Mouse (Mus musculus): ENCODE results near the gene Id2. TPM values are rescaled to one million over a fixed set of nuclear protein-coding genes. Genes with fewer than 3 reads are reported as not detected.

Id2 gene
- polyA plus RNA-seq (2015; fragmentation: Nextera tagmentation; extraction: Ambion mirVana) = 127 and 140 TPM in 2 replicates

- Histone ChIP-seq H3K27me3 (ENCODE audit: control insufficient read depth, insufficient read depth, low read depth, low read length) (peaks cover 90% of the 10 kb centered on the region), H3K4me3 (ENCODE audit: low read depth, low read length) (peak within 1 kb of the TSS; percentile 67), H3K36me3 (ENCODE audit: control insufficient read depth, insufficient read depth) (no peaks in the 10 kb centered on the region), H3K9ac (ENCODE audit: low read depth, low read length) (peak within 1 kb of the TSS; percentile 62), H3K27ac (ENCODE audit: low read length) (peak within 1 kb of the TSS; percentile 87), H3K4me2 (ENCODE audit: low read depth, low read length) (peak within 1 kb of the TSS; percentile 70), H3K9me3 (replicated peaks; ENCODE audit: control insufficient read depth, low read length) (no peaks in the 10 kb centered on the region), H3K4me1 (ENCODE audit: control insufficient read depth, low read depth, low read length) (peaks cover 2% of the 10 kb centered on the region)
- no peak for ATAC-seq (ENCODE audit: low read depth)
- WGBS (ENCODE audit: insufficient replicate concordance) = 5% methylated on average over 1 of the region's 1 CpGs
Observed at GRCm38 (mm10) chr12:25097052-25097209, at the start of gene Id2. Id2 (minus strand) TSS chr12:25097140.

- WGBS (ENCODE audit: insufficient replicate concordance) = 39% methylated on average over 3 of the region's 3 CpGs
- H3K4me3 ChIP-seq (ENCODE audit: low read depth, low read length) = no peak overlapping the region
- ATAC-seq (ENCODE audit: low read depth) = no peak
Observed at GRCm38 (mm10) chr12:25145344-25145698, 48.4 kb upstream of the Id2 start.

GRCm38 (mm10) chr12:25144591-25145343 lies 47.8 kb upstream of the Id2 start:
- Histone ChIP-seq H3K9me3 (replicated peaks; ENCODE audit: control insufficient read depth, low read length) (no peaks in the 10 kb centered on the region), H3K4me2 (ENCODE audit: low read depth, low read length) (no peak overlapping the region), H3K27me3 (ENCODE audit: control insufficient read depth, insufficient read depth, low read depth, low read length) (no peaks in the 10 kb centered on the region), H3K4me3 (ENCODE audit: low read depth, low read length) (no peak overlapping the region), H3K9ac (ENCODE audit: low read depth, low read length) (no peak overlapping the region), H3K4me1 (ENCODE audit: control insufficient read depth, low read depth, low read length) (peaks cover 8% of the 10 kb centered on the region), H3K27ac (ENCODE audit: low read length) (no peak overlapping the region), H3K36me3 (ENCODE audit: control insufficient read depth, insufficient read depth) (no peaks in the 10 kb centered on the region)
- 55% methylated on average over 5 of the region's 5 CpGs for WGBS (ENCODE audit: insufficient replicate concordance)
- no peak for ATAC-seq (ENCODE audit: low read depth)

More at GRCm38 (mm10) chr12:25145344-25145698, 48.4 kb upstream of the Id2 start:
- Histone ChIP-seq H3K9me3 (replicated peaks; ENCODE audit: control insufficient read depth, low read length) (no peaks in the 10 kb centered on the region), H3K36me3 (ENCODE audit: control insufficient read depth, insufficient read depth) (no peaks in the 10 kb centered on the region), H3K4me2 (ENCODE audit: low read depth, low read length) (no peak overlapping the region), H3K9ac (ENCODE audit: low read depth, low read length) (no peak overlapping the region), H3K27ac (ENCODE audit: low read length) (no peak overlapping the region), H3K4me1 (ENCODE audit: control insufficient read depth, low read depth, low read length) (peaks cover 8% of the 10 kb centered on the region), H3K27me3 (ENCODE audit: control insufficient read depth, insufficient read depth, low read depth, low read length) (no peaks in the 10 kb centered on the region)

GRCm38 (mm10) chr12:25143492-25143891 lies 46.6 kb upstream of the Id2 start:
- 38% methylated on average over 2 of the region's 2 CpGs for WGBS (ENCODE audit: insufficient replicate concordance)
- H3K4me2 ChIP-seq (ENCODE audit: low read depth, low read length) = no peak overlapping the region
- no peaks in the 10 kb centered on the region for H3K9me3 ChIP-seq (replicated peaks; ENCODE audit: control insufficient read depth, low read length)
- H3K4me1 ChIP-seq (ENCODE audit: control insufficient read depth, low read depth, low read length) = peaks cover 8% of the 10 kb centered on the region
- no peaks in the 10 kb centered on the region for H3K36me3 ChIP-seq (ENCODE audit: control insufficient read depth, insufficient read depth)
- H3K27ac ChIP-seq (ENCODE audit: low read length) = no peak overlapping the region
- no peak for ATAC-seq (ENCODE audit: low read depth)
- H3K4me3 ChIP-seq (ENCODE audit: low read depth, low read length) = no peak overlapping the region
- no peaks in the 10 kb centered on the region for H3K27me3 ChIP-seq (ENCODE audit: control insufficient read depth, insufficient read depth, low read depth, low read length)
- H3K9ac ChIP-seq (ENCODE audit: low read depth, low read length) = no peak overlapping the region

- ATAC-seq (ENCODE audit: low read depth) = no peak
- WGBS (ENCODE audit: insufficient replicate concordance) = 33% methylated on average over 7 of the region's 7 CpGs
- H3K9me3 ChIP-seq (replicated peaks; ENCODE audit: control insufficient read depth, low read length) = no peaks in the 10 kb centered on the region
- no peak overlapping the region for H3K4me3 ChIP-seq (ENCODE audit: low read depth, low read length)
- no peak overlapping the region for H3K4me2 ChIP-seq (ENCODE audit: low read depth, low read length)
- H3K27ac ChIP-seq (ENCODE audit: low read length) = peak overlapping the region; percentile 22; the same call in 1 of the 2 replicates
- no peaks in the 10 kb centered on the region for H3K27me3 ChIP-seq (ENCODE audit: control insufficient read depth, insufficient read depth, low read depth, low read length)
- peaks cover 8% of the 10 kb centered on the region for H3K4me1 ChIP-seq (ENCODE audit: control insufficient read depth, low read depth, low read length)
- no peak overlapping the region for H3K9ac ChIP-seq (ENCODE audit: low read depth, low read length)
- no peaks in the 10 kb centered on the region for H3K36me3 ChIP-seq (ENCODE audit: control insufficient read depth, insufficient read depth)
Observed at GRCm38 (mm10) chr12:25142251-25142650, 45.3 kb upstream of the Id2 start.

GRCm38 (mm10) chr12:25141311-25141710 lies 44.4 kb upstream of the Id2 start:
- peak; percentile 26; the same call in 1 of the 2 replicates for ATAC-seq (ENCODE audit: low read depth)
- Histone ChIP-seq H3K27ac (ENCODE audit: low read length) (peak overlapping the region; percentile 59; the same call in 1 of the 2 replicates), H3K4me2 (ENCODE audit: low read depth, low read length) (no peak overlapping the region), H3K27me3 (ENCODE audit: control insufficient read depth, insufficient read depth, low read depth, low read length) (no peaks in the 10 kb centered on the region), H3K4me3 (ENCODE audit: low read depth, low read length) (no peak overlapping the region), H3K9me3 (replicated peaks; ENCODE audit: control insufficient read depth, low read length) (no peaks in the 10 kb centered on the region), H3K9ac (ENCODE audit: low read depth, low read length) (no peak overlapping the region), H3K4me1 (ENCODE audit: control insufficient read depth, low read depth, low read length) (peaks cover 8% of the 10 kb centered on the region), H3K36me3 (ENCODE audit: control insufficient read depth, insufficient read depth) (no peaks in the 10 kb centered on the region)
- 45% methylated on average over 7 of the region's 7 CpGs for WGBS (ENCODE audit: insufficient replicate concordance)

GRCm38 (mm10) chr12:25140115-25140514 lies 43.2 kb upstream of the Id2 start:
- no peaks in the 10 kb centered on the region for H3K27me3 ChIP-seq (ENCODE audit: control insufficient read depth, insufficient read depth, low read depth, low read length)
- H3K4me1 ChIP-seq (ENCODE audit: control insufficient read depth, low read depth, low read length) = peaks cover 8% of the 10 kb centered on the region
- H3K4me3 ChIP-seq (ENCODE audit: low read depth, low read length) = no peak overlapping the region
- peak overlapping the region; percentile 75 for H3K27ac ChIP-seq (ENCODE audit: low read length)
- no peaks in the 10 kb centered on the region for H3K36me3 ChIP-seq (ENCODE audit: control insufficient read depth, insufficient read depth)
- H3K9ac ChIP-seq (ENCODE audit: low read depth, low read length) = no peak overlapping the region
- H3K9me3 ChIP-seq (replicated peaks; ENCODE audit: control insufficient read depth, low read length) = no peaks in the 10 kb centered on the region
- peak; percentile 89 for ATAC-seq (ENCODE audit: low read depth)
- WGBS (ENCODE audit: insufficient replicate concordance) = 53% methylated on average over 6 of the region's 6 CpGs
- H3K4me2 ChIP-seq (ENCODE audit: low read depth, low read length) = no peak overlapping the region

GRCm38 (mm10) chr12:25138616-25139015 lies 41.7 kb upstream of the Id2 start:
- no peaks in the 10 kb centered on the region for H3K36me3 ChIP-seq (ENCODE audit: control insufficient read depth, insufficient read depth)
- no peak overlapping the region for H3K4me2 ChIP-seq (ENCODE audit: low read depth, low read length)
- no peak overlapping the region for H3K4me3 ChIP-seq (ENCODE audit: low read depth, low read length)
- H3K4me1 ChIP-seq (ENCODE audit: control insufficient read depth, low read depth, low read length) = peaks cover 7% of the 10 kb centered on the region
- ATAC-seq (ENCODE audit: low read depth) = no peak
- H3K27me3 ChIP-seq (ENCODE audit: control insufficient read depth, insufficient read depth, low read depth, low read length) = no peaks in the 10 kb centered on the region
- H3K27ac ChIP-seq (ENCODE audit: low read length) = no peak overlapping the region
- H3K9me3 ChIP-seq (replicated peaks; ENCODE audit: control insufficient read depth, low read length) = no peaks in the 10 kb centered on the region
- 75% methylated on average over 4 of the region's 4 CpGs for WGBS (ENCODE audit: insufficient replicate concordance)
- H3K9ac ChIP-seq (ENCODE audit: low read depth, low read length) = no peak overlapping the region

GRCm38 (mm10) chr12:25132046-25132445 lies 35.1 kb upstream of the Id2 start:
- no peak overlapping the region for H3K9ac ChIP-seq (ENCODE audit: low read depth, low read length)
- H3K9me3 ChIP-seq (replicated peaks; ENCODE audit: control insufficient read depth, low read length) = no peaks in the 10 kb centered on the region
- no peak overlapping the region for H3K4me3 ChIP-seq (ENCODE audit: low read depth, low read length)
- WGBS (ENCODE audit: insufficient replicate concordance) = 37% methylated on average over 12 of the region's 12 CpGs
- no peaks in the 10 kb centered on the region for H3K36me3 ChIP-seq (ENCODE audit: control insufficient read depth, insufficient read depth)
- H3K4me1 ChIP-seq (ENCODE audit: control insufficient read depth, low read depth, low read length) = peaks cover 8% of the 10 kb centered on the region
- 0 out of 2 replicates have a peak overlapping the region, but pooled peaks have one; percentile 6 for H3K4me2 ChIP-seq (ENCODE audit: low read depth, low read length)
- ATAC-seq (ENCODE audit: low read depth) = peak; percentile 93
- H3K27ac ChIP-seq (ENCODE audit: low read length) = peak overlapping the region; percentile 29; the same call in 1 of the 2 replicates
- no peaks in the 10 kb centered on the region for H3K27me3 ChIP-seq (ENCODE audit: control insufficient read depth, insufficient read depth, low read depth, low read length)

Measured in liver, embryonic 16.5 days (tissue).